Mouse (Mus musculus) right cerebral cortex, postnatal 25 days (tissue): ENCODE data around the gene Ugt1a7c.
"Not testable (repeated sequence)": the region's sequence is repeated elsewhere in the genome, so short reads cannot be mapped to it uniquely, and the experiment has no call there.

ENCODE experiments used
- DNase-seq: peaks from one replicate; pipeline ENCODE4 v3.0.0; 2022

Ugt1a7c gene

DNA sequence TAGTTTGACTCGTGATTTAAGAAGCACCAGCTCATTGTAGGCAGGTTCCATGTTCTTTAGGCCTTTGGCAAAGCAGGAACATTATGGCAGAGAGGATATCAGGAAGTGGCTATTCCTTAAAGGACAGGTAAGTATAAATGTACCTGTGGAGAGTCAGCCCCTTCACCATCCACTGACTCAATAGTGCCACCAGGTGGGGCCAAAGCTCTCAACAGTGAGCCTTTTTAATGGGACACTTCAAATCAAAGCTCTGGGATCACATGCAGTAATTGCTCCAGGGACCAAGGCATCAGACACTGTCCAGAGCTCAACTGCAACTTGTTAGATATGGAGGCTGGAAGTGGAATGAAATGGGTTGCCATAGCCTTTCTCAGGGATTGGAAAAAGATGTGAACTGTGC, 26.7 kb downstream of the Ugt1a7c start:
- not testable (repeated sequence) for DNase-seq

DNA sequence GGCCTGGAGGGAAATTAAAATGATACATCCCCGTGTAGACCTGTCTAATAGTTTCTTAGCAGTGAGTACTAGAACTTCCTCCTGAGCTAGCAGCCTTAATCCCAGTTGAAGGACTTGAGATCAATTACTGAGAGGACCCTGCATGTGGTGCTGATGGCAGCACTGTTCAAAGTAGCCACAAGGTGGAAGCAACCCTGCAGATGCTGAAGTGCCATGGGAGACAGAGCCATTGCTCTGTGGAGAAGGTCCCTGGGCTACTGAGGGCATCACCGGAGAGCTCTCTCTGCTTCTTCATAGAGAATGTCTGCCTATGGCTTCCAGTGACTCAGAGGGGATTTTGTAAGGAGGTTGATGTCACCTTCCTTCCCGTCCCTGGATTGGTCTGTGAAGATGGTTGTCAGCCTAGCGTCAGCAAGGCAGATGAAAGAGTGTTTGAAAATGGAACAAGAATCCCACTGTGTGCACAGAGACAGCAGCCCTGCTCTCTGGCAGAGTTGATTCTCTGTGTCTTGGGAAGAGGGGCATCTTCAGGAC, 31.0 kb downstream of the Ugt1a7c start:
- DNase-seq, result not testable (repeated sequence)

GRCm38 (mm10) chr1:88129091-88129490, 34.2 kb downstream of the Ugt1a7c start:
- DNase-seq, result not testable (repeated sequence)

GRCm38 (mm10) chr1:88130223-88130622, 35.4 kb downstream of the Ugt1a7c start:
- not testable (repeated sequence) for DNase-seq

DNA sequence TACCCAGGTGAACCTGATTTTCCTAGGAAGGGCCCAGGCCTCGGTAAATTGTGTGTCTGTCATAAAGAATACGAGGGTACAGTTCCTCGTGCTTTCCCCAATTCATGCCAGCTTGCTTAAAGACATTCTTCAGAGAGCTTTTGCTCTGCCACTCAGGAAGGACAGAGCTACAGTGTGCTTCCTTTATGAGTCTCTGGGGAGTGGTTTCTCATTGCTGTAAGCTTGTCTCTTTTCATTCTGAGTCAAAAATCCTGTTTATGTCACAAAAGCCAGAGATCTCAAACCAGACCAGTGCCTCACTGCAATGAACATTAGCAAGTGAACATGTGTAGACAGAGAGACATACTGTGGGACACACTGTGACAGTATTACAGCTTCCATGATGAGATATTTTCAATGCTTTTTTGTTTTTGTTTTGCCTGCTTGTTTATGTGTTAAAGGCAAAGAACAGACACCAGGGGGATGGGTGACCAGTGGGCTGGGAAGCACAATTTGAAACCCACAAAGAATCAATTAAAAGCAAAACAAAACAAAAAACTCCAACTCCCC, 39.1 kb downstream of the Ugt1a7c start:
- no peak for DNase-seq

- DNase-seq, result not testable (repeated sequence)
Measured at GRCm38 (mm10) chr1:88134457-88135011, 39.7 kb downstream of the Ugt1a7c start, which contains the start of gene Ugt1a6a. Ugt1a6a (plus strand) TSS chr1:88134809.

- not testable (repeated sequence) for DNase-seq
Measured at GRCm38 (mm10) chr1:88135229-88135904, 40.5 kb downstream of the Ugt1a7c start.

DNA sequence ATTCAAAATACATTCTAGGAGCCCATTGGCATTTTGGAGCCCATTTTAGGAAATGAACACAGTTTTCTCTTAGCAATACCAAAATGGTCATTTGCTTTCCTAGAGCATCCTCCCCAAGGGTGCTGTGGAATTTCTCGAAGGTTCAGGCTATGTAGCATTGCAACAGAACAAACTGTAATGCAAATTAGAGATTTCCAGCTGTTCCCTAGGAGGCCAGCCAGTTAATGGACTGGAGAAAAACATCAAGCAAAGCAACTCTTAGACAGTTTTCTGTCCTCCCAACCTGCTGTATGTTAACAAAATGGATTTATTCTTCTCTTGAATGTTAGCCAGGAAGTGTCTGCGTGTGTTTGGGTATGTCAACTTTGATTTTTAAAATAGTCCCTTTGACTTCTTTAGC, 41.8 kb downstream of the Ugt1a7c start:
- no peak for DNase-seq

DNA sequence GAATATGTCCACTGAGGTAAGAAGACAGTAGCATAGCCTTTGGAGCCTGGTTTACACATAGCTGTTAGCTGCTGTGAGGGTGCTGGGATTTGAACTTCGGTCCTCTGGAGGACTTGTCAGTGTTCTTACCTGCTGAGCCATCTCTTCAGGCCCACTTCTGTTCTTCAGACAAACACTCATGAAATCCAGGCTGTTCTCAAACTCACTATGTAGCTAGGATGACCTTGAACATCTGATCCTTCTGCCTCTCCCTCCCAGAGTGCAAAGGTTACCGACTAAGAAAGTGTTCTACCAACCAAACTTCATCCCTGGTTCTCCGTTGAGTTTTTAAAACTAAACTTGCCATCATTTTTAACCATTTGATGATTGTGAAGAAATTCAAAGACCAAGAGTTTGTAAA, 42.4 kb downstream of the Ugt1a7c start:
- no peak for DNase-seq

GRCm38 (mm10) chr1:88138145-88138544, 43.3 kb downstream of the Ugt1a7c start:
- DNase-seq, result no peak

- DNase-seq, result not testable (repeated sequence)
Measured at GRCm38 (mm10) chr1:88140492-88140891, 45.6 kb downstream of the Ugt1a7c start.

- not testable (repeated sequence) for DNase-seq
Measured at GRCm38 (mm10) chr1:88143966-88144675, 49.3 kb downstream of the Ugt1a7c start.

DNA sequence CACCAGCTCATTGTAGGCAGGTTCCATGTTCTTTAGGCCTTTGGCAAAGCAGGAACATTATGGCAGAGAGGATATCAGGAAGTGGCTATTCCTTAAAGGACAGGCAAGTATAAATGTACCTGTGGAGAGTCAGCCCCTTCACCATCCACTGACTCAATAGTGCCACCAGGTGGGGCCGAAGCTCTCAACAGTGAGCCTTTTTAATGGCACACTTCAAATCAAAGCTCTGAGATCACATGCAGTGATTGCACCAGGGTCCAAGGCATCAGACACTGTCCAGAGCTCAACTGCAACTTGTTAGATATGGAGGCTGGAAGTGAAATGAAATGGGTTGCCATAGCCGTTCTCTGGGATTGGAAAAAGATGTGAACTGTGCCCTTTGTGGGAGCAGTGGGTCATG, 50.4 kb downstream of the Ugt1a7c start:
- DNase-seq, result not testable (repeated sequence)

DNA sequence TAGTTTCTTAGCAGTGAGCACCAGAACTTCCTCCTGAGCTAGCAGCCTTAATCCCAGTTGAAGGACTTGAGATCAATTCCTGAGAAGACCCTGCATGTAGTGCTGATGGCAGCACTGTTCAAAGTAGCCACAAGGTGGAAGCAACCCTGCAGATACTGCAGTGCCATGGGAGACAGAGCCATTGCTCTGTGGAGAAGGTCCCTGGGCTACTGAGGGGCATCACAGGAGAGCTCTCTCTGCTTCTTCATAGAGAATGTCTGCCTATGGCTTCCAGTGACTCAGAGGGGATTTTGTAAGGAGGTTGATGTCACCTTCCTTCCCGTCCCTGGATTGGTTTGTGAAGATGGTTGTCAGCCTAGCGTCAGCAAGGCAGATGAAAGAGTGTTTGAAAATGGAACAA, 55.3 kb downstream of the Ugt1a7c start:
- DNase-seq, result not testable (repeated sequence)

- no peak for DNase-seq
Measured at GRCm38 (mm10) chr1:88158430-88158829, 63.6 kb downstream of the Ugt1a7c start.

DNA sequence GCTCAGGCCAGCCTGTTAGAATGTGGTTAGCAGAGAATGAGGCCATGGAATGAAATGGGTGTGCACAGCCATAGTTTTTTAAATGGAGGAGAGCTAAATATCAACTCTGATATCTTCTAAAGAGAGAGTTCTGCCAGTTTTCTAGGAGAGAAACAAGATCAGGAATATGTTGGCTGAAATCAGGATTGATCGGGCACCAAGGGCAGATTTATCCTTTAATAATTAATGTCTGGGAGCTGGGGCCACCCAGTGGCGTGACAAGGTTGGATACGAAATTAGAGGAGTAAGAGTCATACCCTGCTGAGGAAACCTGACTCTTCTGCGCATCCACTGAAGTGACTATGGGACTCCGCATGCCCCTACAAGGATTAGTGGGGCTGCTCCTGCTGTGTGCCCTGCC, 70.8 kb downstream of the Ugt1a7c start, which contains the start of gene Ugt1a5:
TSS of gene Ugt1a5 (plus strand) at position 302 of the 400 bp plus-strand sequence.
- DNase-seq, result no peak

GRCm38 (mm10) chr1:88172190-88172589, 77.3 kb downstream of the Ugt1a7c start:
- DNase-seq, result not testable (repeated sequence)

DNA sequence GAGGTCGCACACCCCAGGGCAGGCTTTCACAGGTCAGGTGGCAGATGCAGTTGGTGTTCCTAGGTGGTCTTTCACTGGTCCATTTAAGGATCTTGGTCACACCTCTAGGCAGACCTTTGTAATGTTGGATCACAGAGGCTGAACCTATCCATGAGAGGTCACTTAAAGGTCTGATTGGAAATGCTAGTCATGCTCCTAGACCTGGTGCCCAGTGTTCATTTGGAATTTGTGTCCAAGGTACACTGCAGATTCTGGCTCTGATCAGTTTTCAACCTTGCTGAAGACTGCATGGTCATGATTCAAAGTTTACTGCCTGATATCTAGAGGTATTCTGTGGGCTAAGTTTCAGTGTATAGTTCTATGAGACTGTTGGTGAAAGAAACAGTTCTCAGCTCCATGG, 84.8 kb downstream of the Ugt1a7c start:
- no peak for DNase-seq

DNA sequence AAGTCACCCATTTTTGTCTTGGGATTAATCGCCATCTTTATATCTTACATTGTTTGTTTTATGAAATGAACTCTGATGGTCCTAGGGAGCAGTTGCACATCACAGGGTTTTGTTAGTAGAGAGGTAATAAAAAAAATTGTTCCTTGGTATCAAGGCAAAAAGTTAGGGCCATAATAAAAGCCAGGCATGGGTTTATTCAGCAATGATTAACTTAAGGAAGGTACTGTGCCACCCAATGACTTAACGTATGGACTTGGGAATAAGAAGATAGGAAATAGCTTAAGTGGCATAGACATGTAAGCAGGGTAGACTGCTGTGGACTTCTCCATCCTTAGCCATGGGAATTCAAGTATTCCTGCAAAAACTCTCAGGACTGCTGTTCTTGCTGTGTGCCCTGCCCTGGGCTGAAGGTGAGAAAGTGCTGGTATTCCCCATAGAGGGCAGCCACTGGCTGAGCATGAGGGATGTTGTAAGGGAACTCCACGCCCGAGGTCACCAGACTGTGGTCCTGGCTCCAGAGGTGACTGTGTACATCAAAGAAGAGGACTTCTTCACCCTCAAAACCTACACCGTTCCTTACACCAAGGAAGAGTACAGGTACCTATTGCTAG, 91.6 kb downstream of the Ugt1a7c start:
- no peak for DNase-seq

DNA sequence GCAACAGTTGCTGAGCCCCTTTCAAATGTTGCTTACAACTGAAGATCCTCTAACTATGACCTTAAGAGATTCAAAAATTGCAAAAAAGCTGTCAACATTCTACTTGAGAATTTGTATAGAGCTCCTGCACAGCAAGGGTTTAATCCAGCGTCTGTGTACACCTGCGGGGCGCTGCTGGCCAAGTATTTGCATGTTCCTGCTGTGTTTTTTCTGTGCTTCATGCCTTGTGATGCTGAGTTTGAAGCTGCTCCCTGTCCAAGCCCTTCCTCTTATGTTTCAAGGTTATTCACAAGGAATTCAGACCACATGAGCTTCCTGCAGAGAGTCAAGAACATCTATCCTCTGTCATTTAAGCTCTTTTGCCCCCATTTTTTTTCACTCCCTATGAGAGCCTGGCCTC, 97.3 kb downstream of the Ugt1a7c start:
- DNase-seq, result no peak

DNA sequence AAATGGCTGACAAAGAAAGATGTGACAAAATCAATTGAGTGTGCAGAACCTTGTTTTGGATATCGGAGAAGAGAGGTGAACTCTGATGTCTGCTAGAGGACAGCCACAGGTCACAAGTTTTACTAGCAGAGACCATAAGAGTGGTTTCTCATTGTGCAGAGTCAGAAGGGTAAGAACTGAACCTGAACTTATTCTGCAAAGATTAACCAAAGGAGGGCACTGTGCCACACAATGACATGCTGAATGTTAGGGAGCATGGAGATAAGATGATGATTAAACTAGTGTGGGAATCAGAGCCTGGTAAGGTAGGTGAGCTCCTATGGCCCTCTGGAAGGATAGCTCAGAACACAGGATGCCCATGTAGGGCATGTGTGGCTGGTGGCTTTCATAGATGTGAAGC, 100.8 kb downstream of the Ugt1a7c start:
- no peak for DNase-seq

GRCm38 (mm10) chr1:88197443-88197842, 102.6 kb downstream of the Ugt1a7c start:
- DNase-seq, result no peak

GRCm38 (mm10) chr1:88199996-88200395, 105.1 kb downstream of the Ugt1a7c start:
- DNase-seq, result no peak
